Mouse (Mus musculus): ENCODE results near the gene Plb1. TPM values are rescaled to one million over a fixed set of nuclear protein-coding genes. Genes with fewer than 3 reads are reported as not detected.

The Plb1 gene
- polyA plus RNA-seq, 1 experiment = not detected

DNA sequence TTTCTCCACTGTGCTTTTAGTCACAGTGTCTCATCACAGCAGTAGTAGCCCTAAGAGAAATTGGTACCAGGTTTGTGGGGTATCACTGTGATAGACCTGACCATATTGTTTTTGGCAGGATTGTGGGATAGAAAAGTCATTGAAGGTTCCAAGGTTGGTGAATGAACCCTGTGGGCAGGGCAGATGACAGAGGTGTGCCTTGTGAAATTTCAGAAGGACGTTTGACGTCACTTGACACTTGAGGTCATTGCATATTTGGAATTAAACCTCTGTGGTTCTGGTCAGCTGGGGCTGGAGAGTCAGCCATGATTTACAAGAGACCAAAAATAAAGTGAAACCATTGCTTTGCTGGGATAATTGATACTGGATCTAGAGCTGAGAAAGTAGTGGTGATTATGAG is 50.9 kb downstream of the Plb1 start:
- Histone ChIP-seq H3K36me3 (replicated peaks; ENCODE audit: low read length) (no peaks in the 10 kb centered on the region), H3K9me3 (no peaks in the 10 kb centered on the region), H3K27me3 (replicated peaks) (peaks cover 50% of the 10 kb centered on the region), H3K4me3 (replicated peaks) (no peak overlapping the region), H3K4me1 (no peaks in the 10 kb centered on the region)
- TF ChIP-seq FLI1 (IDR thresholded peaks at IDR 0.05; ENCODE audit: low read length) (no peak), GATA1 (IDR thresholded peaks at IDR 0.05; ENCODE audit: borderline replicate concordance, low read length) (no peak)

DNA sequence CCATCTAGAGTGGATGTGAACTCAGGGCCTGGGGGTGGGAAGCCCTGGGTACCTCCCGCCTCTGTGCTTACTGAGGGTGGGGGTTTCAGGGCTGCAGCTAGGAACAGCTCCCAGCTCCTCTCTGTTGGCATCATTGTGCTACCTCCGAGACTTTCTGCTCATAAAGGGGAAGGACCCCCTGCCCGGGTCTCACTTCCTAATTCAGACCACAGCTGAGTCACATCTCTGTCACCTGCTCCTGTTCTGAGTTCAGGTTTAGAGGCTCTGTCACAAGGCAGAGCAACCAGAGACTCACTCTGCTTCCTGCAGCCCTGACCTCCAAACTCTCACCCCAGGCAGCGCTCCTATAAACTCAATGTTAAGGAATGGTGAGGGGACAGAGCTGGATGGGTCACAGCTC is 53.8 kb downstream of the Plb1 start:
- H3K36me3 ChIP-seq (replicated peaks; ENCODE audit: low read length) = no peaks in the 10 kb centered on the region
- H3K27me3 ChIP-seq (replicated peaks) = peaks cover 52% of the 10 kb centered on the region
- H3K4me1 ChIP-seq = no peaks in the 10 kb centered on the region
- H3K9me3 ChIP-seq = no peaks in the 10 kb centered on the region
- no peak for TF ChIP-seq FLI1 (IDR thresholded peaks at IDR 0.05; ENCODE audit: low read length)
- no peak for TF ChIP-seq GATA1 (IDR thresholded peaks at IDR 0.05; ENCODE audit: borderline replicate concordance, low read length)
- no peak overlapping the region for H3K4me3 ChIP-seq (replicated peaks)

DNA sequence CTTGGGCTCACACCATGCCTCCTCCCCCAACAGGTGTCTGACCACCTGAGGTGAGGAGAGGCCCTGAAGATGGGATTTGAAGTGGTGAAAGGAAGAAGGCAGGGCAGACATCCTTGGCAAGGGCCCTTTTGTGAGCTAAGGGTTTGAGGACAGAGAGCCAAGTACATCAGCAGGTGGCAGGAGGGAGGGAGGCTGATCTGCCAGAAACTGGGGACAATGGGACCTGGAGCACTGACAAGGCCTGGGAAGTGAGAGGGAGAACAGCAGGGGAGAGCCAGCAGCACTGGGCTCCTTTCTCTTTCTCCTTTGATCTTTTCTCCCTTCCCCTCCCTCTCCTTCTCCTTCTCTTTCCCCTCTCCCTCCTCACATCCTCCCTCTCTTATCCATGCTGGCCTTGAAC is 55.5 kb downstream of the Plb1 start:
- Histone ChIP-seq H3K36me3 (replicated peaks; ENCODE audit: low read length) (no peaks in the 10 kb centered on the region), H3K27me3 (replicated peaks) (peaks cover 50% of the 10 kb centered on the region), H3K9me3 (no peaks in the 10 kb centered on the region), H3K4me1 (no peaks in the 10 kb centered on the region), H3K4me3 (replicated peaks) (no peak overlapping the region)
- TF ChIP-seq GATA1 (IDR thresholded peaks at IDR 0.05; ENCODE audit: borderline replicate concordance, low read length) (no peak), FLI1 (IDR thresholded peaks at IDR 0.05; ENCODE audit: low read length) (no peak)

DNA sequence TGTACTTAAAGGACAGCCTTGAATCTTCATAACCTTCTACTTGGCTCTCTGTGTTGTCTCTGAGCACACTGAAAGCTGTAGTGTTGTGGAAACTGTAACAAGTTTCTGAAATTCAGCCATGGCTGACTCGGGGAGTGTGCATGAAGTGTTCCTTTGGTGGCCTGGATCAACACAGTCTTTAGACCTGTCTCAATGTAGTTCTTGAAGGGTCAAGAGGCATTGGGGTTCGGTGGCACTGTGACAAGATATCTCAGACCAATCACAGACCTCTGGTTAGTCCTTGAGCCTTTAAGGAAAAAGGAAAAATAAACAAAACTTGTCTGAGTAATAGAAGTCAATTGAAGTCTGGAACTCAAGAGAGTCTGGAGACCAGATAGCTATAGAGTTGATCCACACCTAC is 58.8 kb downstream of the Plb1 start:
- Histone ChIP-seq H3K27me3 (replicated peaks) (peaks cover 25% of the 10 kb centered on the region), H3K4me1 (no peaks in the 10 kb centered on the region), H3K9me3 (no peaks in the 10 kb centered on the region), H3K36me3 (replicated peaks; ENCODE audit: low read length) (no peaks in the 10 kb centered on the region), H3K4me3 (replicated peaks) (no peak overlapping the region)
- TF ChIP-seq FLI1 (IDR thresholded peaks at IDR 0.05; ENCODE audit: low read length) = no peak
- no peak for TF ChIP-seq GATA1 (IDR thresholded peaks at IDR 0.05; ENCODE audit: borderline replicate concordance, low read length)

DNA sequence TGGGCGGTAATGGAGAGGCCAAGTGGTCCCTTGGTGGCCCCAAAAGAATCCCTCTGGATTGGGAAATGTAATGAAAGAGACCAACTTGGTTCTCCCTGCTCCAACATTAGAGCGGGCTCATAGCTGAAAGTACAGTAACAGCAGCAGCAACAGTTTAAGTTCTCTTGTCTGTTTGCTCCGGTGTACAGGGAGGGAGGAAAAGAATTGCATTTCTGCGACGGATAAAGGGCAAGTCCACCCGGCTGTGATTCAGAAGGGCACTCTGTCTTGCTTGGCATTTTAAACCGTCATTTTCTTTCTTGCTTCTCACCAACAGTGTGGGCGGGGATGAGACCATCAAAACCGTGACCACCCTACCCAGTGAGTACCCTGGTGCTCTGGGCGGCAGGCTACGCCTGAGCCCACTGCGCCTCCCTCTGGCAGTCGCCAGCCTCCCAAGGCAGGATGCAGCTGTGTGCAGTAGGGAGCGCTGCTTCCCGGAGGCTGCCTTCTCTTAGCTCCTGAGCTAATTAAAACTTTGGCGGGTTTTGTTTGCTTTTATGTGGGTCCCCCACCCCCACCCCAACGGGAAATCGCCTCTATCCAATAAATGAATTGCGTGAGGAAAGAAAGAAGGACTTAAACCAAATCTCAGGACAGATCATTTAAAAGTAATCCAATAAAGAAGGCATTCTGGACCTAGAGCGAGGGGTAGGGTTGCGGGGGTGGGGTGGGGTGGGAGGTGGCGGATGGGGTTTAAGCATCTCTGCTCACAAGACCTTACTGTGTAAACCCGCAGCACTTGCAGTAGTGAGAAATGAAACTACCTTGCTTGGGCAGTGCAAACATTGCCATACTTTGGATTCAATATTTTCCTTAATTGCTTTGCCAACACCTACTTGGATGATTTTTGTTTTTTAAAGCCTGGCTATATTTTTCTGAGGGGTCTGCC is 70.7 kb downstream of the Plb1 start:
- no peaks in the 10 kb centered on the region for H3K9me3 ChIP-seq
- no peaks in the 10 kb centered on the region for H3K36me3 ChIP-seq (replicated peaks; ENCODE audit: low read length)
- peak overlapping the region; percentile 59 for H3K4me3 ChIP-seq (replicated peaks)
- TF ChIP-seq FLI1 (IDR thresholded peaks at IDR 0.05; ENCODE audit: low read length) (no peak), GATA1 (IDR thresholded peaks at IDR 0.05; ENCODE audit: borderline replicate concordance, low read length) (no peak)
- H3K27me3 ChIP-seq (replicated peaks) = peaks cover 27% of the 10 kb centered on the region
- peaks cover 6% of the 10 kb centered on the region for H3K4me1 ChIP-seq

DNA sequence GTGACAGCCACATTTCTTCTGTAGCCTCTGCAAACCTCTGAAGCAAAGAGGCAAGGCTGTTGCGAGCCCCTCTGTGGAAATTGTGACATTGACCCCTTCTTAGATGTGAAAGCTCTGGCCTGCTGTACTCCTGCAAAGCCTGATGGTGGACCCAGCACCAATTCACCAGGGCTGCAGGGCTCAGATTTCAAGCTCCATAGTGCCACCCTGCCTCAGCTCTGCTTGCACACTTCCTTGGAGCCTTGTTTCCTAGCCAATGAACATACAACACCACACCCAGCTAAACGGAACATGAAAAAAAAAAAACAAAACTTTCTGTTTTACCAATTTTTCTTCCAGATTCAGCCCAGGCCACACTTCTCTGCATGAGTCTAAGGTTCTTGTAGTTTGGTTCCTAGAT is 74.6 kb downstream of the Plb1 start:
- Histone ChIP-seq H3K4me1 (peaks cover 6% of the 10 kb centered on the region), H3K36me3 (replicated peaks; ENCODE audit: low read length) (no peaks in the 10 kb centered on the region), H3K4me3 (replicated peaks) (no peak overlapping the region), H3K27me3 (replicated peaks) (peaks cover 32% of the 10 kb centered on the region), H3K9me3 (no peaks in the 10 kb centered on the region)
- TF ChIP-seq GATA1 (IDR thresholded peaks at IDR 0.05; ENCODE audit: borderline replicate concordance, low read length) (no peak), FLI1 (IDR thresholded peaks at IDR 0.05; ENCODE audit: low read length) (no peak)

DNA sequence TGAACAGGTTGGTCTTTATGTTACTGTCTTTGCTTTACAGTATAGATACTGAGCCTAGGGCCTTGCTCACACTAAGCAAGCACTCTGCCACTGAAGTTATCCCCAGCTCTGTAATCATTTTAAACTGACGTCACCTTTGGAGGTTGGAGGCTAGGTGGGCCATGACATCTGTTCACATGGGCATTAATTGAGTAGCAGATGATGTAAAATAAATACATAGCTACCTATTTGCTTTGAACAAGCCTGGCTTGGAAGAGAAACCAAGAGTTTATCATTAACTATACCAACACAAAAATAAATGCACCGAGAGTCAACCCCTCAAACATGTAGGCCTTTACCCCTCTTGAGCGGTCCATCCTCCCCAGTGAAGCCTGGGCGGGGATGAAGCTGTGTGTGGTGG is 76.1 kb downstream of the Plb1 start:
- Histone ChIP-seq H3K36me3 (replicated peaks; ENCODE audit: low read length) (no peaks in the 10 kb centered on the region), H3K9me3 (no peaks in the 10 kb centered on the region), H3K4me1 (no peaks in the 10 kb centered on the region), H3K4me3 (replicated peaks) (no peak overlapping the region), H3K27me3 (replicated peaks) (peaks cover 21% of the 10 kb centered on the region)
- TF ChIP-seq GATA1 (IDR thresholded peaks at IDR 0.05; ENCODE audit: borderline replicate concordance, low read length) (no peak), FLI1 (IDR thresholded peaks at IDR 0.05; ENCODE audit: low read length) (no peak)

DNA sequence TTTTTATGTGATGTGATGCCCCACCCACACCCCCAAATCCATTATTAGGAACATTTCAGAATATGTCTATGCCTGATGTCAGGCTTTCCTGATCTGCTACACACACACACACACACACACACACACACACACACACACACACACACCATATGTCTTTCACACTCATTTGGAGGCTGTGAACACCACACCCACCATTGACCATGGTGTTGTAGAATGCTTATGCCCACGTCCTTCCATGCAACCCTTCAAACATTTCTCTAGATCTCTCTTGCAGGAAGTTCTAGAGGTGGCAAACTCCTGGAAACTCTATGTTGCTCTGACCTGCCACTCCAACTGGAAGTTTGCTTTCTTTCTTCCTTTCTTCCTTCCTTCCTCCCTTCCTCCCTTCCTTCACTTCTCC is 77.2 kb downstream of the Plb1 start:
- no peaks in the 10 kb centered on the region for H3K9me3 ChIP-seq
- H3K4me3 ChIP-seq (replicated peaks) = no peak overlapping the region
- no peaks in the 10 kb centered on the region for H3K36me3 ChIP-seq (replicated peaks; ENCODE audit: low read length)
- H3K27me3 ChIP-seq (replicated peaks) = peaks cover 27% of the 10 kb centered on the region
- TF ChIP-seq FLI1 (IDR thresholded peaks at IDR 0.05; ENCODE audit: low read length) (no peak), GATA1 (IDR thresholded peaks at IDR 0.05; ENCODE audit: borderline replicate concordance, low read length) (no peak)
- H3K4me1 ChIP-seq = peaks cover 3% of the 10 kb centered on the region; the same call in 1 of the 2 replicates

DNA sequence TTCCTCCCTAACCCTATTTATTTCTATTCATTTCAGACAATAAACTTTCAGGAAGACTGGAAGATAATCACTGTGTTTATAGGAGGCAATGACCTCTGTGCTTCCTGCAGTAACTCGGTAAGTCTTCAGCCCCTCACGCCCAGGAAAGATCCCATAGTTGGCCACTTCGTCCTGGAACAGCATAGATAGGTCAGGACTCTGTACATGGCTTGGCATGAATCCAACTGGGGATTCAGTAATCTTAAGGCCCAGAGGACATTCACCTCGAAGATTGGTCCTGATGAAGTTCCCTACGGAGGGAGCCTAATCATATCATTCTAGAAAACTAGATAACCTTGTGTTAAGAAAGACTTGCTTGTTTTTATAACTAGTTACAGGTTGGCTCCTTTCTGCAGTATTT is 78.3 kb downstream of the Plb1 start:
- no peaks in the 10 kb centered on the region for H3K9me3 ChIP-seq
- peaks cover 3% of the 10 kb centered on the region; the same call in 1 of the 2 replicates for H3K4me1 ChIP-seq
- no peaks in the 10 kb centered on the region for H3K36me3 ChIP-seq (replicated peaks; ENCODE audit: low read length)
- no peak for TF ChIP-seq FLI1 (IDR thresholded peaks at IDR 0.05; ENCODE audit: low read length)
- no peak for TF ChIP-seq GATA1 (IDR thresholded peaks at IDR 0.05; ENCODE audit: borderline replicate concordance, low read length)
- H3K4me3 ChIP-seq (replicated peaks) = no peak overlapping the region
- H3K27me3 ChIP-seq (replicated peaks) = peaks cover 28% of the 10 kb centered on the region

DNA sequence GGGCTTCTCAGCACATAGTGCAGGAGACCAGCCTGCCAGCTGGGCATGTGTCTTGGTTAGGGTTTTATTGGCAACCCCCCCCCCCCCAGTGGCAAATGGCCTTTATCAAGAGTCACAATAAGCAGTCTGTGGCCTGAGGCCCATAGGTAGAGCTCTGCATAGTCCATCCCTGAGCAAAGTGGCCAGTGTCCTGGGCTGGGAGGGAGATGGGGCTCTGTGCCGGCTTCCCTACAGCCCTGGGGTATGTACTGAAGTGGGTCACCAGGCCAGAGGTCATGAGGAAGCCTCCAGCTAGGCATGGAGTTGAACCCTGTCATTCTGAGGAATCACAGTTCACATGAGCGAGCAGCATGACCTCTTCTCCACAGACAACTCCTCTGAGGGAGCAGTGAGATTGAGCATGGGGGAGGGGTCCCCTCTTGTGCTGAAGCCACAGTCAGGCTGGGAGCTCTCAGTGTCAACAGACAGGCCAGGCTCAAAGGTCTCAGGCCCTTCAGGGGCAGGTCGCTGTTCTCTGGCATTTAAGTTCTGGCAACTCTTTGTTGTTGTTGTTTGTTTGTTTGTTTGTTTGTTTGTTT is 79.2 kb downstream of the Plb1 start:
- Histone ChIP-seq H3K9me3 (no peaks in the 10 kb centered on the region), H3K27me3 (replicated peaks) (peaks cover 22% of the 10 kb centered on the region), H3K36me3 (replicated peaks; ENCODE audit: low read length) (no peaks in the 10 kb centered on the region), H3K4me3 (replicated peaks) (no peak overlapping the region), H3K4me1 (peaks cover 3% of the 10 kb centered on the region; the same call in 1 of the 2 replicates)
- no peak for TF ChIP-seq GATA1 (IDR thresholded peaks at IDR 0.05; ENCODE audit: borderline replicate concordance, low read length)
- TF ChIP-seq FLI1 (IDR thresholded peaks at IDR 0.05; ENCODE audit: low read length) = no peak

All from megakaryocyte, embryonic 14.5 days (primary cell).